Mouse (Mus musculus): ENCODE data around the gene Bag6.

- TF ChIP-seq CTCF (IDR thresholded peaks at IDR 0.05; ENCODE audit: low read depth, low read length): no peak
- TF ChIP-seq POLR2AphosphoS5 (IDR thresholded peaks at IDR 0.05; ENCODE audit: insufficient replicate concordance, low read depth, low read length): no peak
- TF ChIP-seq GATA1 (IDR thresholded peaks at IDR 0.05; ENCODE audit: borderline replicate concordance, low read length): no peak
- no peak for TF ChIP-seq TAL1 (conservative IDR thresholded peaks at IDR 0.05; ENCODE audit: low read depth, low read length)
These were observed 41.0 kb downstream of the Bag6 start, which contains the start of gene Aif1 for GRCm38 (mm10) chr17:35175968-35176367.

Data from G1E (cell line).